Mouse (Mus musculus) neural tube, embryonic 11.5 days (tissue): ENCODE results near the gene Kdelr3. TPM values are rescaled to one million over a fixed set of nuclear protein-coding genes. Genes with fewer than 3 reads are reported as not detected.

Experiments
- ATAC-seq: fragments of 200-750 bp; cut with Nextera tagmentation; 2 replicates; pipeline ENCODE4 v1.8.0; 2017; ENCODE audit warnings: moderate number of reproducible peaks, mild to moderate bottlenecking, moderate TSS enrichment, moderate library complexity; ENCODE audit not compliant: insufficient read depth, low FRiP score, low TSS enrichment
- DNase-seq: peaks from one replicate; pipeline ENCODE4 v3.0.0-alpha.2; 2015; ENCODE audit warnings: low spot score
- H3K27ac ChIP-seq: fragments of 300-500 bp; sonication (generic); 2 replicates; pipeline ENCODE4 v1.5.1; 2014; ENCODE audit warnings: low read depth, mild to moderate bottlenecking, low read length
- H3K27me3 ChIP-seq: fragments of 300-500 bp; sonication (generic); 2 replicates; pipeline ENCODE4 v1.6.1; 2014; ENCODE audit warnings: mild to moderate bottlenecking, low read length, mixed read lengths; ENCODE audit not compliant: control insufficient read depth, insufficient read depth
- H3K36me3 ChIP-seq: fragments of 300-500 bp; sonication (generic); 2 replicates; pipeline ENCODE4 v1.6.1; 2014; ENCODE audit warnings: mild to moderate bottlenecking, low read length, moderate library complexity, mixed read lengths; ENCODE audit not compliant: control insufficient read depth, insufficient read depth
- H3K4me1 ChIP-seq: fragments of 300-500 bp; sonication (generic); 2 replicates; pipeline ENCODE4 v1.6.1; 2014; ENCODE audit warnings: low read length, mixed read lengths; ENCODE audit not compliant: control insufficient read depth, insufficient read depth
- H3K4me2 ChIP-seq: fragments of 300-500 bp; sonication (generic); 2 replicates; pipeline ENCODE4 v1.6.1; 2014; ENCODE audit warnings: low read depth, mild to moderate bottlenecking, moderate library complexity
- H3K4me3 ChIP-seq: fragments of 300-500 bp; sonication (generic); 2 replicates; pipeline ENCODE4 v1.5.1; 2014; ENCODE audit warnings: low read depth, low read length
- H3K9ac ChIP-seq: fragments of 300-500 bp; sonication (generic); 2 replicates; pipeline ENCODE4 v1.6.1; 2014; ENCODE audit warnings: mild to moderate bottlenecking, low read length
- H3K9me3 ChIP-seq: fragments of 300-500 bp; sonication (generic); 2 replicates; pipeline ENCODE4 v1.6.1; 2016; ENCODE audit warnings: low read length; ENCODE audit not compliant: control insufficient read depth
- WGBS: fragments of 180-500 bp; shearing (Covaris S2); extraction: QIAGEN DNeasy Blood & Tissue Kit; methylation state at CpG from one replicate; pipeline ENCODE4 v1.1.7; 2014; 5-methylcytosine and 5-hydroxymethylcytosine counted together
- microRNA-seq: library from miRNA; unstranded; fragments of <30 nt; microRNA quantifications from one replicate; pipeline ENCODE4, GENCODE M21; 2016
- polyA plus RNA-seq: library from polyadenylated mRNA; unstranded; fragments of >200 nt; fragmentation: Nextera tagmentation; extraction: Ambion mirVana; gene quantifications from 2 replicates; pipeline ENCODE4 v1.2.1, GENCODE M21; 2014

Gene Kdelr3
- polyA plus RNA-seq, 1 experiment from 2014 or later: 12.1 TPM

DNA sequence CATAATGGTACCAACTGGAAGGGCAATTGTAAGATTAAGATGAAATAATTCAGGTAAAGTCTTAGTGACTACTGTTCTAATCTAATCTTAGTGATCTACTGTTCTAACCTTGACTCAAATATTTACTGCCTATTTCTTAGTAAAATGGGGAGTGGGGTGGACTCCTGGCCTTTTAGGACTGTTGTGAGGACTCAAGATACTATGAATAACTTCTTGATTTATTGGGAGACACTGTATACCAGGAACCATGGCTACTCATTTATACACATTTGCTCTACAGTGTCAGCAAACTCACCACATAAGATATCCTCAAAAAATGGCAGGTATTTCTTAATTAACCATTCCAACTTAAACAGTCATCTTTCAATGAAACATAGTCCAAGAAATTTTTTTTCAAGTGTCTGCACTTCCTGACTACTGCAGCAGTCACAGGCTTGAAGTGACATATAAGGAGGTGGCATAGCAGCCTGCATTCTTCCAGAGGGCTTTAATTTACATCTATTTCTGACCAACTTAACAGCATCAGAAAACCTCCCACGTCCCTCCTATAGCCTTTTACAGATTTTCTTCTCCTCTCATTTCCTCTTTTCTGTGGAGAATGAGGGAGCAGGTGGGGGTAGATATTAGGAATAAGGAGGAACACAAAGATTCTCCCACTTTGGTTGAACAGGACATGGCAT lies 59.5 kb downstream of the Kdelr3 start:
- ATAC-seq: no peak
- H3K9me3 ChIP-seq: no peaks in the 10 kb centered on the region
- no peaks in the 10 kb centered on the region for H3K27me3 ChIP-seq
- H3K27ac ChIP-seq: no peak overlapping the region
- H3K9ac ChIP-seq: no peak overlapping the region
- H3K4me3 ChIP-seq: no peak overlapping the region
- no peak for DNase-seq
- 78% methylated on average over 1 of the region's 1 CpGs for WGBS
- no peak overlapping the region for H3K4me2 ChIP-seq
- no peaks in the 10 kb centered on the region for H3K4me1 ChIP-seq
- H3K36me3 ChIP-seq: no peaks in the 10 kb centered on the region

DNA sequence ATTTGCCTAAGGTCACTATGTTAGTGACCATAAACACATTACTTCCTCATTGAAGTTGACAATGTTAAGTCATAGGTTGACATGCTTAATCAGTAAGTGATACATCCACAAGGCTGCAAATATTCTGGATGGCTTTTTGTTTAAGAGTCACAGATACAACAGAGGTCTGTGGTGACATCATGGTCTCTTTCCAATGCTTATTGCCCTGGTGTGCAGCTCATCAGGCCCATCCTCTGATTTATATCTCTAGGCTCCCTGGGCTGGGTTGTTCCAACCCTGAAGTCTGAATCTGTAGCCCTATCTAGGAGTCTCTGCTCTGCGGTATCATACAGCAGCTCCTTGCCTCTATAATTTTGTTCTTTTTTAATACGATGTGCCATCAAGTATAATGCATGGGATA lies 60.7 kb downstream of the Kdelr3 start:
- no peak overlapping the region for H3K4me3 ChIP-seq
- no peaks in the 10 kb centered on the region for H3K27me3 ChIP-seq
- DNase-seq (no peak), ATAC-seq (no peak)
- 89% methylated on average over 2 of the region's 2 CpGs for WGBS
- no peaks in the 10 kb centered on the region for H3K36me3 ChIP-seq
- H3K27ac ChIP-seq: no peak overlapping the region
- no peak overlapping the region for H3K4me2 ChIP-seq
- no peaks in the 10 kb centered on the region for H3K9me3 ChIP-seq
- H3K9ac ChIP-seq: no peak overlapping the region
- H3K4me1 ChIP-seq: no peaks in the 10 kb centered on the region

Small RNAs within 50 kb of the gene (microRNA-seq; reads per million reads assigned to microRNA genes)
- gene Gm44302: not detected

Other genes starting within 250 kb of the Kdelr3 start
- gene Baiap2l2, start 230.9 kb upstream of the Kdelr3 start, polyA plus RNA-seq: 1.9 and 2.3 TPM in 2 replicates
- gene Pla2g6, start 188.0 kb upstream of the Kdelr3 start, polyA plus RNA-seq: 21.9 and 22.9 TPM in 2 replicates
- 1.2 and 2.9 TPM in 2 replicates for gene Maff, start 169.8 kb upstream of the Kdelr3 start, polyA plus RNA-seq
- 51.2 and 52.9 TPM in 2 replicates for gene Tmem184b, start 112.8 kb upstream of the Kdelr3 start, polyA plus RNA-seq
- gene Csnk1e, start 60.8 kb upstream of the Kdelr3 start, polyA plus RNA-seq: 192 and 213 TPM in 2 replicates
- gene Kcnj4, start 11.2 kb upstream of the Kdelr3 start, polyA plus RNA-seq: not detected in 2 replicates
- 87.0 and 88.8 TPM in 2 replicates for gene Ddx17, start 30.3 kb downstream of the Kdelr3 start, polyA plus RNA-seq
- 1.1 and 1.5 TPM in 2 replicates for gene Dmc1, start 88.7 kb downstream of the Kdelr3 start, polyA plus RNA-seq
- 3.5 and 4.0 TPM in 2 replicates for gene Fam227a, start 142.5 kb downstream of the Kdelr3 start, polyA plus RNA-seq
- gene Cby1, start 142.8 kb downstream of the Kdelr3 start, polyA plus RNA-seq: 65.5 and 70.8 TPM in 2 replicates
- gene Tomm22, start 154.4 kb downstream of the Kdelr3 start, polyA plus RNA-seq: 285 and 287 TPM in 2 replicates
- gene Josd1, start 171.5 kb downstream of the Kdelr3 start, polyA plus RNA-seq: 14.6 and 16.4 TPM in 2 replicates
- gene Gtpbp1, start 174.4 kb downstream of the Kdelr3 start, polyA plus RNA-seq: 39.7 and 42.5 TPM in 2 replicates
- 6.1 and 10.2 TPM in 2 replicates for gene Sun2, start 226.1 kb downstream of the Kdelr3 start, polyA plus RNA-seq